Mouse (Mus musculus) forebrain, embryonic 14.5 days (tissue): ENCODE measurements around the gene Fam20b. TPM values are rescaled to one million over a fixed set of nuclear protein-coding genes. Genes with fewer than 3 reads are reported as not detected.
A peak's percentile ranks its signal among the peaks of the same experiment; 100 is the strongest.

ENCODE experiments used
- ATAC-seq: fragments of 200-750 bp; cut with Nextera tagmentation; 2 replicates; pipeline ENCODE4 v1.8.0; 2017; ENCODE audit warnings: mild to moderate bottlenecking, moderate library complexity
- DNase-seq: peaks from one replicate; pipeline ENCODE4 v3.0.0-alpha.2; 2015; ENCODE audit warnings: low spot score
- H3K27ac ChIP-seq: fragments of 300-500 bp; sonication (generic); 2 replicates; pipeline ENCODE4 v1.5.1; 2014; ENCODE audit warnings: low read depth, mild to moderate bottlenecking, control low read depth, low read length, moderate library complexity
- H3K27me3 ChIP-seq: fragments of 300-500 bp; sonication (generic); replicated peaks from 2 replicates; pipeline ENCODE4 v1.6.1; 2014; ENCODE audit warnings: low read length, control low read depth, mixed read lengths; ENCODE audit not compliant: control insufficient read depth, insufficient read depth
- H3K36me3 ChIP-seq: fragments of 300-500 bp; sonication (generic); 2 replicates; pipeline ENCODE4 v1.6.1; 2014; ENCODE audit warnings: low read length, control low read depth; ENCODE audit not compliant: control insufficient read depth, insufficient read depth
- H3K4me1 ChIP-seq: fragments of 300-500 bp; sonication (generic); 2 replicates; pipeline ENCODE4 v1.6.1; 2014; ENCODE audit warnings: antibody characterized with exemption, low read length, control low read depth; ENCODE audit not compliant: control insufficient read depth, insufficient read depth
- H3K4me2 ChIP-seq: fragments of 300-500 bp; sonication (generic); 2 replicates; pipeline ENCODE4 v1.6.1; 2014; ENCODE audit warnings: mild to moderate bottlenecking, control low read depth, low read length
- H3K4me3 ChIP-seq: fragments of 300-500 bp; sonication (generic); 2 replicates; pipeline ENCODE4 v1.5.1; 2014; ENCODE audit warnings: low read depth, low read length, control low read depth
- H3K9ac ChIP-seq: fragments of 300-500 bp; sonication (generic); 2 replicates; pipeline ENCODE4 v1.6.1; 2014; ENCODE audit warnings: mild to moderate bottlenecking, low read length, control low read depth, moderate library complexity
- H3K9me3 ChIP-seq: fragments of 300-500 bp; sonication (generic); replicated peaks from 2 replicates; pipeline ENCODE4 v1.6.1; 2016; ENCODE audit warnings: low read length, control low read depth, mixed read lengths; ENCODE audit not compliant: control insufficient read depth
- WGBS: fragments of 180-500 bp; shearing (Covaris S2); extraction: QIAGEN DNeasy Blood & Tissue Kit; methylation state at CpG from one replicate; pipeline ENCODE4 v1.1.7; 2014; 5-methylcytosine and 5-hydroxymethylcytosine counted together
- polyA plus RNA-seq: library from polyadenylated mRNA; unstranded; fragments of >200 nt; fragmentation: Nextera tagmentation; extraction: Ambion mirVana; gene quantifications from 2 replicates; pipeline ENCODE4 v1.2.1, GENCODE M21; 2014

The Fam20b gene
- polyA plus RNA-seq, 1 experiment from 2014 or later, result 19.9 TPM

DNA sequence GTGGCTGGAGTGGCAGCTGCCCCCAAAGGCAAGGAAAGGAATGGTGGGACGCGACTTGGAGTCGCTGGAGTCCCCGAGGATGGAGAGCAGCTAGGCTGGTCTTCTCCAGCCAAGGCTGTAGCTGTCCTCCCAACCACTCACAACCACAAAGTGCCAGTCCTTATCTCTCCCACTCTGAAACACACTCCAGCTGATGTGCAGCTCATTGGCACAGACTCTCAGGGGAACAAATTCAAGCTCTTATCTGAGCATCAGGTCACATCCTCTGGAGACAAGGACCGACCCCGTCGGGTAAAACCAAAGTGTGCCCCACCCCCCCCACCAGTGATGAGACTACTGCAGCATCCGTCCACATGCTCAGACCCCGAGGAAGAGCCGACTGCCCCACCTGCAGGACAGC, 77.1 kb downstream of the Fam20b start:
- Histone ChIP-seq H3K36me3 (peaks cover 49% of the 10 kb centered on the region), H3K4me1 (0 out of 2 replicates have a peak, but pooled peaks cover 4% of the 10 kb centered on the region), H3K9me3 (no peaks in the 10 kb centered on the region), H3K27ac (no peak overlapping the region), H3K4me2 (no peak overlapping the region), H3K27me3 (no peaks in the 10 kb centered on the region), H3K4me3 (no peak overlapping the region), H3K9ac (no peak overlapping the region)
- DNase-seq, result no peak
- WGBS, result 94% methylated on average over 10 of the region's 10 CpGs
- no peak for ATAC-seq

- ATAC-seq (peak; percentile 62), DNase-seq (peak; percentile 61)
Measured at GRCm38 (mm10) chr1:156640577-156640976, 78.3 kb downstream of the Fam20b start.

DNA sequence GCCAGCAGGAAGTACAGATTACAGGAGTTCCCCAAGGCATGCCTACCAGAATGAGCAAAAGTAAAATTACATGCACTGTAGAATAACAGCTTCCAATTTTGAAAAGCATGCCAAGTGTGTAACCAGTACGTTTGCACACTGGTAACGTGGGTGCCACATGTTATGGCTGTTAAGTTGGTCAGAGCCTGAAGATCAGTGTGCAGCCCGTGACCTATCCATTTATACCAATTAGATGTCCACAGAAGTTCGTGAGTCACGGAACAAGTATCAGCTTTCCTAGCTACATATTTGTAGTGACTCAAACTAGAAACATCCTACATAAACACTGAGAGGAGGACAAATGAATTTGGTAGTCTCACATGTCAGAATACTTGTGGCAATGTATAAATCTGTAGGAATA, 79.4 kb downstream of the Fam20b start:
- no peak overlapping the region for H3K27ac ChIP-seq
- H3K9me3 ChIP-seq, result no peaks in the 10 kb centered on the region
- WGBS, result 92% methylated on average over 5 of the region's 5 CpGs
- H3K4me2 ChIP-seq, result no peak overlapping the region
- DNase-seq (no peak), ATAC-seq (no peak)
- peaks cover 64% of the 10 kb centered on the region for H3K36me3 ChIP-seq
- H3K9ac ChIP-seq, result no peak overlapping the region
- H3K4me3 ChIP-seq, result no peak overlapping the region
- no peaks in the 10 kb centered on the region for H3K4me1 ChIP-seq
- no peaks in the 10 kb centered on the region for H3K27me3 ChIP-seq

More at GRCm38 (mm10) chr1:156640577-156640976, 78.3 kb downstream of the Fam20b start:
- 48% methylated on average over 4 of the region's 4 CpGs for WGBS
- Histone ChIP-seq H3K36me3 (peaks cover 58% of the 10 kb centered on the region), H3K27ac (no peak overlapping the region; the same call in 1 of the 2 replicates), H3K4me1 (0 out of 2 replicates have a peak, but pooled peaks cover 4% of the 10 kb centered on the region), H3K9ac (no peak overlapping the region), H3K9me3 (no peaks in the 10 kb centered on the region), H3K4me3 (no peak overlapping the region), H3K4me2 (no peak overlapping the region), H3K27me3 (no peaks in the 10 kb centered on the region)

DNA sequence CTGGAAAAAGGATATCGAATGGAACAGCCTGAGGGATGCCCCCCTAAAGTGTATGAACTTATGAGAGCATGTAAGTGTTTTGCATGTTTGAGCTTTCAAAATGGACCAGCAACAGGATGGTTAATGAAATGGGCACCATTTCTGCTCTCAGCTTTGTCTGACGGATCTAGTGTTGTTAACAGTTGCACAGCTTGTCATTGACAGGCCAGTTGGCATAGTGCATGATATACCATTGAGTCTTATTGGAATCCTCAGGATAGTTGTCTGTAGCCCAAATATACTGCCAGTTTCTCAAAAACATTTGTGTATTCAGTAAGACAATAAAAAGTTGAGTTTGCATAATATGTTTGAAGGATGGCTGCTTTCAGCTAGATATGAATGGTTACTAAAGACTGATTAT, 83.7 kb downstream of the Fam20b start:
- Histone ChIP-seq H3K36me3 (peaks cover 66% of the 10 kb centered on the region), H3K27me3 (no peaks in the 10 kb centered on the region), H3K9ac (no peak overlapping the region), H3K9me3 (no peaks in the 10 kb centered on the region), H3K4me3 (no peak overlapping the region), H3K27ac (no peak overlapping the region), H3K4me1 (no peaks in the 10 kb centered on the region), H3K4me2 (no peak overlapping the region)
- no peak; the same call in 1 of the 2 replicates for ATAC-seq
- DNase-seq, result peak; percentile 60
- 69% methylated on average over 2 of the region's 2 CpGs for WGBS

- ATAC-seq, result peak; percentile 66
- no peak overlapping the region for H3K4me3 ChIP-seq
- no peaks in the 10 kb centered on the region for H3K27me3 ChIP-seq
- H3K4me2 ChIP-seq, result no peak overlapping the region
- 81% methylated on average over 10 of the region's 10 CpGs for WGBS
- DNase-seq, result peak; percentile 82
- peaks cover 66% of the 10 kb centered on the region for H3K36me3 ChIP-seq
- no peak overlapping the region for H3K9ac ChIP-seq
- H3K9me3 ChIP-seq, result no peaks in the 10 kb centered on the region
- H3K27ac ChIP-seq, result no peak overlapping the region
- H3K4me1 ChIP-seq, result no peaks in the 10 kb centered on the region
Measured at GRCm38 (mm10) chr1:156633095-156633494, 85.8 kb downstream of the Fam20b start.

DNA sequence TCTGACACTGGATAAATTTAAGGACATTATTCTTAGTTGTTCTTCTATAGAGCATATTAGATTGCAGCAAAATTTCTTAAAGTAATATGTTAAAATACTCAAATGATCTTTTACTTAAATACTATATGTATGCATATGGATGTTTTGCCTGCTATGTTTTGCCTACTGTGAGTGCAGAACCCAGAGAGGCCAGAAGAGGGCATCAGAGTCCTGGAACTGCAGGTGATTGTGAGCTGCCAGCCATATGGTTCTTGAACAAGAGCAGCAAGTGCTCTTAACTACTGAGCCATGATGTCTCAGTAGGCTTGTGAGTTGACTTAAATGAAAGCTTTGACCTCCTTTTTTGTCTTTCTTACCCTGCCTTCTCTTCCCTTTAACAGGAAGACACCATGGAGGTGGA, 87.9 kb downstream of the Fam20b start:
- H3K27ac ChIP-seq, result no peak overlapping the region
- no peak overlapping the region for H3K4me3 ChIP-seq
- H3K9me3 ChIP-seq, result no peaks in the 10 kb centered on the region
- H3K27me3 ChIP-seq, result no peaks in the 10 kb centered on the region
- H3K4me2 ChIP-seq, result no peak overlapping the region
- no peaks in the 10 kb centered on the region for H3K4me1 ChIP-seq
- no peak for ATAC-seq
- DNase-seq, result no peak
- H3K36me3 ChIP-seq, result peaks cover 49% of the 10 kb centered on the region
- no peak overlapping the region for H3K9ac ChIP-seq

- no peaks in the 10 kb centered on the region for H3K27me3 ChIP-seq
- ATAC-seq (no peak), DNase-seq (no peak)
- no peak overlapping the region for H3K9ac ChIP-seq
- peaks cover 50% of the 10 kb centered on the region for H3K36me3 ChIP-seq
- WGBS, result 93% methylated on average over 8 of the region's 8 CpGs
- no peak overlapping the region for H3K4me2 ChIP-seq
- H3K27ac ChIP-seq, result no peak overlapping the region
- H3K4me1 ChIP-seq, result no peaks in the 10 kb centered on the region
- H3K9me3 ChIP-seq, result no peaks in the 10 kb centered on the region
- H3K4me3 ChIP-seq, result no peak overlapping the region
Measured at GRCm38 (mm10) chr1:156629984-156630383, 88.9 kb downstream of the Fam20b start.

Other genes starting within 250 kb of the Fam20b start
- 11.9 and 12.6 TPM in 2 replicates for gene Soat1, start 244.8 kb downstream of the Fam20b start, polyA plus RNA-seq
- 0.67 and 1.0 TPM in 2 replicates for gene Gm10031, start 195.1 kb downstream of the Fam20b start, polyA plus RNA-seq
- gene Abl2, start 160.3 kb downstream of the Fam20b start, polyA plus RNA-seq, result 5.7 and 8.0 TPM in 2 replicates
- gene Tor3a, start 44.7 kb downstream of the Fam20b start, polyA plus RNA-seq, result 4.5 and 6.5 TPM in 2 replicates
- gene Angptl1, start 119.5 kb upstream of the Fam20b start, polyA plus RNA-seq, result 0.57 and 1.1 TPM in 2 replicates
- gene Ralgps2, start 220.5 kb upstream of the Fam20b start, polyA plus RNA-seq, result 93.0 and 112 TPM in 2 replicates